In the genomic region with DNA sequence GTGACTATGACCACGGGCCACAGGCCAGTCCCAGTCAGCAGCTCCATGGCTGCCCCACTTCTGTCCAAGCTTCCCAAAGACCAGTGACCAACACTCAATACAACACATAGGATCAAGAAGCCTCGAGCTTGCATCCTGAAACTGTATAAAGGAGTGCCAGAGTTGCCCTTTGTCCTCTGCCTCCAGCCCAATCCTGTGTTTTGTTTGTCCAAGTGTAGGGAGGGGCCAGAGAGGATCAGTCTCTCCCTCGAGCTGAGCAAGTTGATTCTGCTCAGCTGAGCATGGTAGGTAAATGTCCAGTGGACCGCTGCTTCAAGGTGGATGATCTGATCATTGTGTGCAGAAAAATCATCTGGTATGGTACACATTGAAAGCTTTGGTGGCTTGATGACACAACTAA, we compare ENCODE assay signal across 18 mouse cellular contexts.
"Had no signal": no experiment of that assay in that cellular context is flagged by ENCODE, and none has a peak within 500 bp of the region (broad histone marks: within the 10 kb centered on the region; RNA-seq: fewer than 3 reads in every experiment).

No protein-coding gene starts in this region.

- H3K9ac ChIP-seq: limb, embryonic 12.5 days; liver, embryonic 13.5 days; lung, embryonic 15.5 days; midbrain, embryonic 12.5 days; neural tube, embryonic 13.5 days had no signal

- ATAC-seq: hindbrain, embryonic 16.5 days; inflammation-experienced regulatory T-cells, adult 6 months; midbrain, embryonic 16.5 days had no signal

- H3K27me3 ChIP-seq: limb, embryonic 12.5 days; liver, embryonic 13.5 days; lung, embryonic 15.5 days; midbrain, embryonic 12.5 days; neural tube, embryonic 13.5 days had no signal

- H3K4me2 ChIP-seq: limb, embryonic 12.5 days; liver, embryonic 13.5 days; lung, embryonic 15.5 days; midbrain, embryonic 12.5 days; neural tube, embryonic 13.5 days had no signal

- H3K4me1 ChIP-seq: limb, embryonic 12.5 days; lung, embryonic 15.5 days; midbrain, embryonic 12.5 days; neural tube, embryonic 13.5 days had no signal

- H3K9me3 ChIP-seq: liver, embryonic 13.5 days; lung, embryonic 15.5 days; megakaryocyte, embryonic 14.5 days; midbrain, embryonic 12.5 days; neural tube, embryonic 13.5 days had no signal

- DNase-seq: kidney, adult 9 months; kidney, postnatal 10 days; kidney, postnatal 4 days; liver, embryonic 13.5 days; lung, postnatal 14 days; retina, postnatal 1 day; right cerebral cortex, postnatal 14 days; thymus, adult 18-20 months; thymus, postnatal 25 days had no signal

- H3K4me3 ChIP-seq: limb, embryonic 12.5 days; liver, embryonic 13.5 days; lung, embryonic 15.5 days; megakaryocyte, embryonic 14.5 days; midbrain, embryonic 12.5 days; neural tube, embryonic 13.5 days had no signal

- H3K27ac ChIP-seq: limb, embryonic 12.5 days; liver, embryonic 13.5 days; lung, embryonic 15.5 days; macrophage; midbrain, embryonic 12.5 days; neural tube, embryonic 13.5 days had no signal

- H3K36me3 ChIP-seq: limb, embryonic 12.5 days; liver, embryonic 13.5 days; lung, embryonic 15.5 days; midbrain, embryonic 12.5 days; neural tube, embryonic 13.5 days had no signal
